Mouse (Mus musculus) kidney, adult 9 months (tissue): ENCODE measurements around the gene Supt4a.
A peak's percentile ranks its signal among the peaks of the same experiment; 100 is the strongest.

Source experiments
- DNase-seq: peaks from one replicate; pipeline ENCODE4 v3.0.0; 2022

The Supt4a gene

DNA sequence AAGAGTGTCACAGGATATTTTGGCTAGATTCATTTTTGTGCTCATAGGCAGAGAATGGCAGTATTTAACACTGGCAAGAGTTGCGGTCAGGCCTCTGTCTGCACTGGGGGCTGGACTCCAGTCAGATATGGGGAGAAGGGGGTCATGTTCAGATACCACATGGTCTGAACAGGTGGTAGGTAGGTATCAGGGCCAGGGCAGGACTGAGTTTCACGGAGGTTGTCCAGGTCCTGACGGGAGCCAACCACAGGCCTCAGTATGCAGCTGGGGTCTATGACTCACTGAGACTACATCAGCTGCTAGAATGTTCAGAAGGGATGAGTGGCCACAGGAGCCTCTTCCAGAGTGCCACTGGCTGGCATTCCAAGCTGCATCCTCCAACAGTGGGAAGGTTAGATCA, 35.0 kb downstream of the Supt4a start:
- DNase-seq, result no peak

DNA sequence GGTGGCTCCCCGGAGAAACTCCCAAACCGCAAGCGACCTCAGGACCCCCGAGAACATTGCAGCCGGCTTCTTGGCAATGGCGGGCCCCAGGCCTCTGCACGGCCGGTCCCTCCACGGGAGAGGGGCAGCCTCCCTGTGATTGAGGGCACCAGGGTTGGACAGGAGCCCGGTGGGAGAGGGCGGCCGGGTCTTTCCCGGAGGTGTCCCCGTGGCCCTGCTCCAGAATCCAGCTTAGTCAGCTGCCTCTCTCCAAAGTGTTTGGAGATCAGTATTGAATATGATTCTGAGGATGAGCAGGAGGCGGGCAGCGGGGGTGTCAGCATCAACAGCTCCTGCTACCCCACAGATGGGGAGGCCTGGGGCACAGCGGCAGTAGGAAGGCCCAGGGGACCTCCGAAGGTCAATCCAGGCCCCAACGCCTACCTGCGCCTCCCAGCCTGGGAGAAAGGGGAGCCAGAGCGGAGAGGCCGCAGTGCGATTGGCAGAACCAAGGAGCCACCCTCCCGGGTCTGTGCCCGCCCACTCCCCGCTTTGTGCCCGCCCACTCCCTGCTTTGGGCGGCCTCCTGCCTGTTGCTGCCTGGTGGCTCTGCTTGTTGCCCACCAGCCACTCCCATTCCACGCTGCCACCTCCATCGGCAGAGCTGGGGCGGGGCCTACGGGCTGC, 40.9 kb downstream of the Supt4a start:
- DNase-seq, result peak; percentile 87

DNA sequence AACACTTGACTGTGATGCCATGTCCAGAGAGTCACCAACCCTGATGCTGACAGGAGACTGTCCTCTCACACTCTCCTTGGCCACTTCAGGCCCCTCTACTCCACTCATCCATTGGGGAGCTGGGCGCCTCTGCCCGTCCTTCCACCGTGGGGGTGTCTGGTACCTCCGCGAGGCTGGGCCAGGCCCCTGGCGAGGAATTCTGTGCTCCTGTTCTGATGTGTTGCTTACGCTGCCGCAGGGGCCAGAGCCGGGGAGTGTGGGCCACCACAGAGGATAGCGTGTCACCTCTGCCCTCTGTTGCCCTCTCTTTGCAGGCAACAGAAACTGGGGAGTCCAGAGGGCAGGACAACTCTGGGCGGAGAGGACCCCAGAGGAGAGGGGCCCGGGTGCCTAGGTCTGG, 41.6 kb downstream of the Supt4a start:
- no peak for DNase-seq

DNA sequence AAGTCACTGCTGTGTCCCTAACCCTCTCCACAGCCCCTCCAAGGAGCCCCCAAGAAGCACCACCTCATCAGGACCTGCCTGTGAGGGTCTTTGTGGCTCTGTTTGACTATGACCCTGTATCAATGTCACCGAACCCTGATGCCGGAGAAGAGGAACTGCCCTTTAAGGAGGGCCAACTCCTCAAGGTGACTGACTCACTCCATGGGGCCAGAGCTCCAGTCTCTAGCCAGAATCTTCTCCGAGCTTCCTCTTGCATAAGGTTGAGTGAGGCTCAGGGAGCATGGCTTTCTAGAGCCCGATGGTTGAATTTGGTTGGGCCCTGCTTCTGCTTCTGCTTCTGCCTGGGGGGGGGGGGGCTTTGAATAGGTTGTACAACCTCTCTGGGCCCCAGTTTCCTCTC, 42.0 kb downstream of the Supt4a start:
- DNase-seq, result no peak

DNA sequence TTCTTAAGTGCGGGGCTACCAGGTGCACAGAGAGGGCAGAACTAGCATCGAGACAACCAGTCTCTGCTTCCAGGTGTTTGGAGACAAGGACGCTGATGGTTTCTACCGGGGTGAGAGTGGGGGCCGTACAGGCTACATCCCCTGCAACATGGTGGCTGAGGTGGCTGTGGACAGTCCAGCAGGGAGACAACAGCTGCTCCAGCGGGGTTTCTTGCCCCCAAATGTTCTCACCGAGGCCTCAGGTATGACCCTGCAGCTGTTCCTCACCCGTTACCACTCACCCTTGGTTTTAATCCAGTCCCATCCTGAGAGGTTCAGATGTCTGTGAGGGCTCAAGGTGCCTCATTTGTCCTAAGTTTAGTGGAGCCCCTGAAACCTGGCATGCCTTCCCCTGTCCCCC, 42.8 kb downstream of the Supt4a start:
- DNase-seq, result no peak

DNA sequence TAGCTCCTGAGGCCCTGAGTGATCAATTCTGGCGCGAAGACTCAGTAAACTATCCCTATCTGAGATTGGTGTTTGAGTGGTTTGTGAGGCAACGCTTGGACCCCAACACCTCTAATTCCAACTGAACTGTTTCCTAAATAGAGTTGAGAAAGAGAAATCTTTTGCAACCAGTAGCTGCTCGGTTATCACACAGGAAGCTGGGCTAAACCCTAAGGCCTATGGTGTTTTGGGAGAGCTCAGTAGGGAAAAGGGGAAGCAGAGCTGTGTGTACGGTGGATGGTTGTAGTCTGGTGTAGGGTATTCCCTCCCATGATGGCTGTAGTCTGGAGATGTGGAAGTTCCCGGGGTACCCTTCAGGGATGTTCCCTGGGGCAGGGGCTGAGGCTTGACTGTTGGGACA, 52.7 kb downstream of the Supt4a start:
- DNase-seq, result no peak
